Mouse (Mus musculus) layer of hippocampus, postnatal 10 days (tissue): ENCODE data around the gene Gm3476. TPM values are rescaled to one million over a fixed set of nuclear protein-coding genes. Genes with fewer than 3 reads are reported as not detected.
"Not testable (repeated sequence)": the region's sequence is repeated elsewhere in the genome, so short reads cannot be mapped to it uniquely, and the experiment has no call there.

Source experiments
- DNase-seq, 2 experiments: peaks; one replicate each; pipeline ENCODE4 v3.0.0; 2021; ENCODE audit warnings: low spot score in 2 of 2
- long read RNA-seq: library from polyadenylated mRNA; stranded (forward); transcript quantifications from one replicate; pipeline ENCODE4 v2.0.0, GENCODE M21; 2023
- total RNA-seq, 2 experiments: library from RNA; stranded (reverse); gene quantifications; 2 replicates each; pipeline ENCODE4 v1.2.3; 2021

Gene Gm3476
- total RNA-seq: not detected
- long read RNA-seq: 0 reads

DNA sequence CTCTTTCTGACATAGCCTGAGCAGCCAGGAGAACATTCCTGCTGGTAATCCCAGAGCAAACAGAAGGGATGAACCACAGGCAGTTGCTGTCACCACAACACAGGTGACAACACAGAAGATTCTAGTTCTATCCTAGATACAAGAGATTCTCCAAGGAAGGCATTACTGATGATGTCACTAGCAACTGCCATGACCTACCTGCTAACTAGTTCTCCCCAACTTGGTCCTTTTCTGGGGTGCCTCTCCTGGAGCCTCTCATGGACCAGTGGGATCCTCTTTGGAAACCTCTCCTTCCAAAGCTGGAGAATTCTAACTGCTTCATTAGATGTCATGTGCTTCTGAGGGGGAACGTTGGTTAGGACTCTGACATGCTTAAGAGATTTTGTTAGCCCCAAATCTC, at the start of gene Gm3476:
TSS of gene Gm3476 (minus strand) at position 101 of the 400 bp plus-strand sequence.
- not testable (repeated sequence) for DNase-seq

DNA sequence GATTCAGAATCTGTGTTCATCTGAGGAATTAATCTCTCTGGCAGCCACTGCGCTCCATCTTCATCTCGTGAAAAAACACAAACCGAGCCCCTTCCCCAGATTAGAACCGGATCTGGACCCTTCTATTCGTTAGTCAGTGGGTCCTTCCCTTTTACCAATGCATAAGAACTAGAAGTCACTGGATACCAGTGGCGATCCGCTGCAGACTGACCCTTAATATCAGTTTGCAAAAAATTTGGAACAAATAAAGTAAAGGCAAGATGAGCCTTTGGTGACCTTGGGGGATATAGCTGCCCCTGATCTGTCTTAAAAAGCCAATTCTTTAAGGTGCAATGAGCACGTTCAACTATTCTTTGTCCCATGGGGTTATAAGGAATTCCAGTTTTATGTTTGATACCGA, 37.9 kb upstream of the Gm3476 start:
- DNase-seq: not testable (repeated sequence)

GRCm38 (mm10) chr14:6161085-6161484, 35.5 kb upstream of the Gm3476 start:
- DNase-seq: not testable (repeated sequence)

DNA sequence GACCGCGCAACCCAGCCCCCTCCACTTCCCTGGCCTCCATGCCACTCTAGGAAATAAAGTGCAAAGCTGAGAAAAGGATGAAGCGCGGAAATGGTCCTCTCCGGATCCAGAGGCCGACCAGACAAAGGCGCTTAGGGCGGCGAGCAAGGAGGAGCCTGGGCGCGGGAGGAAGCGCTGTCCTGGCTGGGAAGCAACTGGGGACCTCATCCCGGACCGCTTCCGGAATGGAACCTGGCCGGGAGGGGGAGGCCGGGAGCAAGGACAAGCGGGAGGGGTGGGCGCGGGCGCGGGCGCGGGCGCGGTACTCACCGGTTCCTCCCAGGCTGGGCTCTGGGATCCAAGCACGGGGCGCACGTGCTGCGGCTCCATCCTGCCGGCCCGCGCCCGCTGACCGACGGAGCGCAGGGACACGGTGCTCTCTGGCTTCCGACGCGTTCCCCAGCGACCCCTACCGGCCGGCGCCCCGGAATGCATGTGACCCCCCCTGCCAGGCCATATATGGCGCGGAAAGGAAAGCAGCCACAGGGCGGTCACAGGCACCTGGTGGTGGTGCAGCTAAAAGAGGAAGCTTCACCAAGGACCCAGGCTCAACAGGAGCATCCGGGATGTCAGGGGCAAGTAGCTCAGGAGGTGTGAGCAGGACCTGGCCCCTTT, 17.2 kb downstream of the Gm3476 start, which contains the start of gene Gm3468:
TSS of gene Gm3468 (minus strand) at position 394 of the 654 bp plus-strand sequence.
- peak; percentile 56 to 69 for DNase-seq

DNA sequence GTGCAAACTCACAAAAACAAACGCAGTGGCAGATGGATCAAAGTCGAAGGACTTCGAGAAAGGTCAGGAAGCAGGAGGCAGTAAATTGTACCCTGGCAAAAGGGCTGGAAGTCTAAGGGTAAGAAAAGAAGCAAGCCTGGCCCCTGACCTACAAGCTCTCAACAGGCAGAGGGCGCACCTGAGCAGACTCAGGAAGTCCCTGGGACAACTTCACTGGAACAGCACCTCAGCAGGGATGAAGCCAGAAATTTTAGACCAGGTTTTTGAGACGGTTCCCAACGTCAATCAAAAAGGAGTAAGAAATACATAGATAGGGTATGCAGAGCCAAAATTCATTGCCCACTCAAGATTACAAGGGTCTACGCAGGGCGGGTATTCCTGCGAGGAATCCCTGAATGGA, 18.1 kb downstream of the Gm3476 start:
- DNase-seq: not testable (repeated sequence)

GRCm38 (mm10) chr14:6093842-6094241, 31.8 kb downstream of the Gm3476 start, which contains the start of gene Gm8206:
Gm8206 (minus strand) TSS chr14:6093942.
- DNase-seq: not testable (repeated sequence)

DNA sequence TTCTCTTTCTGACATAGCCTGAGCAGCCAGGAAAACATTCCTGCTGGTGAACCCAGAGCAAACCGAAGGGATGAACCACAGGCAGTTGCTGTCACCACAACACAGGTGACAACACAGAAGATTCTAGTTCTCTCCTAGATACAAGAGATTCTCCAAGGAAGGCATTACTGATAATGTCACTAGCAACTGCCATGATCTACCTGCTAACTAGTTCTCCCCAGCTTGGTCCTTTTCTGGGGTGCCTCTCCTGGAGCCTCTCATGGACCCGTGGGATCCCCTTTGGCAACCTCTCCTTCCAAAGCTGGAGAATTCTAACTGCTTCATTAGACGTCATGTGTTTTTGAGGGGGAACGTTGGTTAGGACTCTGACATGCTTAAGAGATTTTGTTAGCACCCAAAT, 67.4 kb downstream of the Gm3476 start, which contains the start of gene Gm6337:
TSS of gene Gm6337 (minus strand) at position 101 of the 400 bp plus-strand sequence.
- DNase-seq: not testable (repeated sequence)

Other genes starting within 250 kb of the Gm3476 start
- 1 to 10 TPM in 1 of 2 experiments, under 1 TPM in 1; 0.94 to 1.4 TPM for gene Gm8237, start 245.4 kb downstream of the Gm3476 start, total RNA-seq
- 1 to 10 TPM; 1.2 to 1.6 TPM for gene Gm3248, start 164.1 kb downstream of the Gm3476 start, total RNA-seq
- gene Gm3453, start 146.7 kb downstream of the Gm3476 start, total RNA-seq: under 1 TPM in 1 of 2 experiments, not detected in 1; 0.39 TPM
- not detected for gene Gm6337, start 67.5 kb downstream of the Gm3476 start, total RNA-seq
- gene Gm8206, start 31.9 kb downstream of the Gm3476 start, total RNA-seq: under 1 TPM in 1 of 2 experiments, not detected in 1; 0.74 TPM
- 1 to 10 TPM; 1.8 to 2.3 TPM for gene Gm3468, start 17.1 kb downstream of the Gm3476 start, total RNA-seq
- 1 to 10 TPM; 1.5 to 2.8 TPM for gene Gm21560, start 93.5 kb upstream of the Gm3476 start, total RNA-seq
- 1 to 10 TPM; 3.5 to 4.0 TPM for gene Gm3411, start 161.4 kb upstream of the Gm3476 start, total RNA-seq
- not detected for gene Gm21103, start 179.0 kb upstream of the Gm3476 start, total RNA-seq
- gene Gm3618, start 217.9 kb upstream of the Gm3476 start, total RNA-seq: not detected